Mouse (Mus musculus) cerebellum, adult 2 months (tissue): Measurements from ENCODE around the gene Tmed3.
A peak's percentile ranks its signal among the peaks of the same experiment; 100 is the strongest.

Source experiments
- CTCF ChIP-seq: fragments of 200-500 bp; IDR thresholded peaks from 2 replicates; pipeline ENCODE4 v1.5.1; 2011; ENCODE audit warnings: low read depth, mild to moderate bottlenecking, control low read depth, low read length, moderate library complexity, borderline replicate concordance; ENCODE audit not compliant: insufficient read depth
- POLR2A ChIP-seq: fragments of 200-500 bp; IDR thresholded peaks from 2 replicates; pipeline ENCODE4 v1.6.1; 2011; ENCODE audit warnings: low read length, control low read depth, borderline replicate concordance; ENCODE audit not compliant: insufficient read depth

DNA sequence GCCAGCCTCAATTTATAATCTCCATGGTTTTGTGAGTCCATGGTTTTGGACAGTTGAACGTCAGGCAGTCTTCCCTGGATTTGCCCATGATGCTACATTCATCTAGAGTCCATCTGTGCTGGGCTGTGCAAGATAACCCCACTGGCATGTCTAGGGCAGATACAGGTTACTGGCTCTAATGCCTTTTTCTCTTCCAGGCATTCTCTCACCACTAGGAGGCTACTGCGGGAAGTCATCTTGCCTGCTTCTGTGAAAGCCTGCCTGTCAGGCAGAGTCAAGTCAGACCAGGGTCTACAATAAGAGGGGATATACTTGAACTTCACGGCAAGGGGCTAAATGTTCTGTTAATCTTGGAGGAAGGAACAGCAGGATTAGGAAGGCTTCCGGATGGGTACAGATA, 2.0 kb upstream of the Tmed3 start:
- TF ChIP-seq POLR2A (no peak), CTCF (0 out of 2 replicates have a peak, but pooled peaks have one; percentile 7)
